Mouse (Mus musculus) spleen, adult 2 months (tissue): ENCODE data around the gene Eml6.

Source experiments
- CTCF ChIP-seq: fragments of 200-500 bp; IDR thresholded peaks from 2 replicates; pipeline ENCODE4 v1.5.1; 2011; ENCODE audit warnings: mild to moderate bottlenecking, inconsistent platforms; ENCODE audit not compliant: insufficient read depth, insufficient read length, insufficient replicate concordance; ENCODE audit errors: extremely low read depth
- POLR2A ChIP-seq: fragments of 200-500 bp; IDR thresholded peaks from 2 replicates; pipeline ENCODE4 v1.6.1; 2011; ENCODE audit warnings: low read depth, low read length, inconsistent platforms

DNA sequence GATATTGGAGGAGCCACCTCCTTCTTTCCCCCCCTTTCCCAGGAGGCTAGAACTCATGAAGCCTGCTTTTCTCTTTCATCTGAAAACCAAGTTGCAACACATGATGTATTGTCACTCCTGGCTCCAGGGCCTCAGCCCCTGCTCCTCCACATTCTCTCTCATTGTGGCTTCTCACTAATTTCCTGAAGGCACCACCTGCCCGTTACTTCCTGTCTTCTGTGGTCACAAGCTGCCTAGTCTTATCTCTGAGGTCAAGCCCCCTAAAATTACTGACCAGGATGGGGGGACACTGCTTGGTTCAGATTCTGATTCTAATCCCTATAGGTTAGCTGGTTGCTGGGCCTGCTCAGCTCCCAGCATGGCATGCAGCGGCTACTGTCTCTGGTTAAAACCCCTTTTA, 251.1 kb downstream of the Eml6 start:
- no peak for TF ChIP-seq CTCF
- no peak for TF ChIP-seq POLR2A
